Mouse (Mus musculus) lung, postnatal 0 days (tissue): ENCODE results near the gene Midn.

ENCODE experiments used
- CTCF ChIP-seq: IDR thresholded peaks from 2 replicates; pipeline ENCODE4 v1.5.1; 2016; ENCODE audit warnings: antibody characterized with exemption, mild to moderate bottlenecking
- EP300 ChIP-seq: IDR thresholded peaks from 2 replicates; pipeline ENCODE4 v1.6.1; 2016; ENCODE audit warnings: antibody characterized with exemption, mild to moderate bottlenecking, control low read depth

DNA sequence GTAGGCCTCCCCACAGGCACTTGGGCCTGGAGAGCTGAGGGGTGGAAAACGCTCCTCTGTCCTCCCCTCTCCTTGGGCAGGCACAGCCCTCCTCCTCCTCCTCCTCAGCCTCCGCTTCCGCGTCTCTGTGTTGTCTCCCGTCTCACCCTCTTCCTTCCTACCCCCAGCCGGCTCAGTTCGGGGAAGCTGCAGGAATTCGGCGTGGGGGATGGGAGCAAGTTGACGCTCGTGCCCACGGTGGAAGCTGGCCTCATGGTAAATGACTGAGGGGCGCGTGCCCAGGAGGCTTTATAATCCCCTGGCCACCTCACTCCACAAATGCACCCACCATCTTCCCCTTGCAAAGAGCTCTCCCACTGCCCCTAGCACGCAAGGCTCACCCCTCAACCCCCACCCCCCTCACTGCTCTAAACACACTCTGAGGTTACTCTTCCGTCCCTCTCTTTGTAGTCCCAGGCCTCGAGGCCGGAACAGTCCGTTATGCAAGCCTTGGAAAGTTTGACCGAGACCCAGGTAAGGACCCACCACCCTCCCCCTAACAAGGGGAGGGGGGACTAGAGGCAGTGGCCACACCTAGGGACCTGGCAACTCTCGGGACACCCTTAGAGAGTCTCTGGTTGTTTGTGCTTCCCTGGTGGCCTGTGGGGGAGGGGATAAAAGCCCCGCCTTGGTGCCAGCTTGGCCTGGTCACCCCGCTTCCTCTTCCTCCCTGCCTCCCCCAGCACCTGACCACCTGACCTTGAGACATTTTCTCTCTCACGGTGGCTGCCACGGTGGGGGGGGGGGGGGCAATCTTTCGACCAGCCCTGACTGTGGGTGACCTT, 3.4 kb downstream of the Midn start:
- TF ChIP-seq CTCF (no peak), EP300 (no peak; the same call in none of the 2 replicates)
